In the genomic region with DNA sequence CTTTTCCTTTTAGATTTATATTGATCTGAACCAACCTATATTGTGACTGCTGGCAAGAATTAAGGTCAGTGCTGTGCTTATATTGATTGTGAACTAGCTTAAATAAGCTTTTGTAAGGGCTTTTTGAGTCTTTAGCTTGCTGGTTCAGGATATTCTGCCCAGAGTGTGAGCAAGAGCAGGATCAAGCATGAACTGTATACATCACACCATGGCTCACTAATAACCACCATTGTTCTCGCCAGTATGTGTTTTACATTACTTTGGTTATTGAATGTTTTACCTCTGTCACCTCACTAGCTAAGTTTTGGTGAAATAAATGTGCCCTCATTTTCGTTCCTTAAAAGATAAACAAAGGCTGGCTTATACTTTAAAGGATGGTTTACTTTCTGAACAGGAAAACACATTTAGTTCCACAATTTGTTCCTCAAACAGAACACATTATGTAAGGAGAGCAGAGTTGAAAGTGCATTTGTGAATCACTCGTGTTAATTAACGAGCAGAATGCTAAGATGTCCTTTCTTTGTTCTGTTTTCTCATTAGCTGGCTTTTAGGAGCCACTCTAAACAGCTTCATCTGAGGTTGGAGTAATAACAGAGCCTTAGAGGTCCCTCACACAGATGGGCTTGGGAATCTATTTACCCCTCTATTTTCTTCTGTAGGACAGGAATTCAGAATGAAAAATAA, we compare ENCODE assay signal across 15 mouse cellular contexts.
DNase-seq lines count a peak whose midpoint lies in the region; ATAC-seq lines count a peak whose summit lies in the region.
"Had no signal": no experiment of that assay in that cellular context is flagged by ENCODE, and none has a peak within 500 bp of the region (broad histone marks: within the 10 kb centered on the region; RNA-seq: fewer than 3 reads in every experiment).

No protein-coding gene starts in this region.

- H3K9me3 ChIP-seq in hindbrain, embryonic 11.5 days (ENCODE audit: control insufficient read depth, low read length): no peaks in the 10 kb centered on the region
- no peaks in the 10 kb centered on the region for H3K9me3 ChIP-seq in hindbrain, embryonic 10.5 days
- no peaks in the 10 kb centered on the region for H3K9me3 ChIP-seq in forebrain, embryonic 16.5 days (ENCODE audit: control insufficient read depth, low read length)
- no peaks in the 10 kb centered on the region for H3K9me3 ChIP-seq in limb, embryonic 13.5 days
- H3K9me3 ChIP-seq in neural tube, embryonic 14.5 days (ENCODE audit: control insufficient read depth, low read length): no peaks in the 10 kb centered on the region
- H3K9me3 ChIP-seq: embryonic facial prominence, embryonic 12.5 days had no signal

- no peak for DNase-seq in hindbrain, embryonic 11.5 days (ENCODE audit: low spot score)
- DNase-seq in hindbrain, embryonic 10.5 days (ENCODE audit: low spot score): no peak
- DNase-seq in heart, adult 18-20 months: no peak
- DNase-seq in lung, postnatal 36 days: no peak
- no peak for DNase-seq in layer of hippocampus, adult 11-12 months (ENCODE audit: low spot score)
- DNase-seq: adrenal gland, adult 2 months; cerebellum, adult 11-12 months; gastrocnemius, adult 2 months; lung, embryonic 14.5 days; right cerebral cortex, postnatal 25 days had no signal

- H3K9ac ChIP-seq in hindbrain, embryonic 11.5 days (ENCODE audit: low read depth, low read length): no peak overlapping the region
- no peak overlapping the region for H3K9ac ChIP-seq in forebrain, embryonic 16.5 days (replicated peaks; ENCODE audit: low read depth, low read length)
- H3K9ac ChIP-seq in limb, embryonic 13.5 days: no peak overlapping the region
- H3K9ac ChIP-seq in neural tube, embryonic 14.5 days (replicated peaks; ENCODE audit: low read depth, low read length): no peak overlapping the region
- H3K9ac ChIP-seq: embryonic facial prominence, embryonic 12.5 days; lung, embryonic 14.5 days had no signal

- no peak overlapping the region for H3K4me3 ChIP-seq in hindbrain, embryonic 11.5 days (ENCODE audit: low read depth, low read length)
- no peak overlapping the region for H3K4me3 ChIP-seq in hindbrain, embryonic 10.5 days
- no peak overlapping the region for H3K4me3 ChIP-seq in forebrain, embryonic 16.5 days (replicated peaks; ENCODE audit: low read length)
- no peak overlapping the region for H3K4me3 ChIP-seq in limb, embryonic 13.5 days
- no peak overlapping the region for H3K4me3 ChIP-seq in neural tube, embryonic 14.5 days (ENCODE audit: low read depth, low read length)
- H3K4me3 ChIP-seq: embryonic facial prominence, embryonic 12.5 days; gastrocnemius, adult 2 months; myocyte had no signal

- H3K36me3 ChIP-seq in hindbrain, embryonic 11.5 days (ENCODE audit: control insufficient read depth, insufficient read depth, low read length): no peaks in the 10 kb centered on the region
- 0 out of 2 replicates have a peak, but pooled peaks cover 7% of the 10 kb centered on the region for H3K36me3 ChIP-seq in hindbrain, embryonic 10.5 days
- H3K36me3 ChIP-seq in forebrain, embryonic 16.5 days (ENCODE audit: control insufficient read depth, insufficient read depth): no peaks in the 10 kb centered on the region
- no peaks in the 10 kb centered on the region for H3K36me3 ChIP-seq in limb, embryonic 13.5 days
- H3K36me3 ChIP-seq in neural tube, embryonic 14.5 days (ENCODE audit: control insufficient read depth, insufficient read depth, low read length): peaks cover 5% of the 10 kb centered on the region; the same call in 1 of the 2 replicates
- H3K36me3 ChIP-seq: embryonic facial prominence, embryonic 12.5 days had no signal

- H3K4me2 ChIP-seq in hindbrain, embryonic 11.5 days (replicated peaks; ENCODE audit: low read depth, low read length): no peak overlapping the region
- H3K4me2 ChIP-seq in forebrain, embryonic 16.5 days (ENCODE audit: low read length): no peak overlapping the region
- H3K4me2 ChIP-seq in limb, embryonic 13.5 days (replicated peaks): peak overlapping the region; percentile 21
- no peak overlapping the region for H3K4me2 ChIP-seq in neural tube, embryonic 14.5 days (ENCODE audit: low read depth, low read length)
- H3K4me2 ChIP-seq: embryonic facial prominence, embryonic 12.5 days; lung, embryonic 14.5 days had no signal

- no peaks in the 10 kb centered on the region for H3K27me3 ChIP-seq in hindbrain, embryonic 11.5 days (ENCODE audit: control insufficient read depth, insufficient read depth, low read length)
- no peaks in the 10 kb centered on the region for H3K27me3 ChIP-seq in hindbrain, embryonic 10.5 days (ENCODE audit: insufficient read depth, poor library complexity, severe bottlenecking)
- no peaks in the 10 kb centered on the region for H3K27me3 ChIP-seq in forebrain, embryonic 16.5 days (replicated peaks; ENCODE audit: control insufficient read depth, insufficient read depth, low read length)
- no peaks in the 10 kb centered on the region for H3K27me3 ChIP-seq in limb, embryonic 13.5 days
- H3K27me3 ChIP-seq in neural tube, embryonic 14.5 days (ENCODE audit: control insufficient read depth, insufficient read depth, low read length): no peaks in the 10 kb centered on the region
- H3K27me3 ChIP-seq: embryonic facial prominence, embryonic 12.5 days had no signal

- no peaks in the 10 kb centered on the region for H3K4me1 ChIP-seq in hindbrain, embryonic 11.5 days (replicated peaks; ENCODE audit: control insufficient read depth, insufficient read depth, low read length)
- peaks cover 14% of the 10 kb centered on the region; the same call in 1 of the 2 replicates for H3K4me1 ChIP-seq in hindbrain, embryonic 10.5 days (replicated peaks)
- H3K4me1 ChIP-seq in forebrain, embryonic 16.5 days (replicated peaks; ENCODE audit: control insufficient read depth, insufficient read depth, low read length): peaks cover 9% of the 10 kb centered on the region
- peaks cover 16% of the 10 kb centered on the region for H3K4me1 ChIP-seq in limb, embryonic 13.5 days
- peaks cover 6% of the 10 kb centered on the region; the same call in 1 of the 2 replicates for H3K4me1 ChIP-seq in neural tube, embryonic 14.5 days (ENCODE audit: control insufficient read depth, insufficient read depth, low read length)
- H3K4me1 ChIP-seq: embryonic facial prominence, embryonic 12.5 days had no signal

- ATAC-seq in hindbrain, embryonic 11.5 days (ENCODE audit: low FRiP score): no peak
- peak; percentile 31 for ATAC-seq in forebrain, embryonic 16.5 days
- ATAC-seq in limb, embryonic 13.5 days (ENCODE audit: low FRiP score, low read depth): peak; percentile 15; the same call in 1 of the 2 replicates
- no peak for ATAC-seq in neural tube, embryonic 14.5 days (ENCODE audit: low read depth)

- WGBS in hindbrain, embryonic 11.5 days: 68% methylated on average over 4 of the region's 4 CpGs
- WGBS in hindbrain, embryonic 10.5 days: 65% methylated on average over 4 of the region's 4 CpGs
- 7% methylated on average over 4 of the region's 4 CpGs for WGBS in forebrain, embryonic 16.5 days
- WGBS in limb, embryonic 13.5 days: 19% methylated on average over 4 of the region's 4 CpGs
- WGBS in neural tube, embryonic 14.5 days: 23% methylated on average over 4 of the region's 4 CpGs

- H3K27ac ChIP-seq in hindbrain, embryonic 11.5 days (ENCODE audit: low read depth, low read length): peak overlapping the region; percentile 53; the same call in 1 of the 2 replicates
- no peak overlapping the region for H3K27ac ChIP-seq in hindbrain, embryonic 10.5 days
- 0 out of 2 replicates have a peak overlapping the region, but pooled peaks have one; percentile 27 for H3K27ac ChIP-seq in forebrain, embryonic 16.5 days (ENCODE audit: low read length)
- H3K27ac ChIP-seq in limb, embryonic 13.5 days: peak overlapping the region; percentile 65
- H3K27ac ChIP-seq in neural tube, embryonic 14.5 days (ENCODE audit: low read depth, low read length): peak overlapping the region; percentile 49
- H3K27ac ChIP-seq: embryonic facial prominence, embryonic 12.5 days; gastrocnemius, adult 2 months had no signal

Comparison
In these comparisons a context has a peak if more than half of its experiments do, and no peak if none do; other contexts are left out.
1. ATAC-seq: peak in forebrain, embryonic 16.5 days (single experiment) and limb, embryonic 13.5 days (single experiment); none in hindbrain, embryonic 11.5 days (single experiment) and neural tube, embryonic 14.5 days (single experiment).